Mouse (Mus musculus): Measurements from ENCODE around the gene Ssbp3. TPM values are rescaled to one million over a fixed set of nuclear protein-coding genes. Genes with fewer than 3 reads are reported as not detected.

The Ssbp3 gene
- polyA plus RNA-seq, 1 experiment = not detected

- under 1% methylated on average over 71 of the region's 73 CpGs for WGBS
- no peak for TF ChIP-seq CTCF (IDR thresholded peaks at IDR 0.05; ENCODE audit: insufficient read depth, low read depth, low read length)
- TF ChIP-seq POLR2A (IDR thresholded peaks at IDR 0.05; ENCODE audit: insufficient read depth, low read depth, low read length) = no peak
- Histone ChIP-seq H3K4me1 (ENCODE audit: control insufficient read depth, insufficient read depth, low read length) (peaks cover 44% of the 10 kb centered on the region), H3K27ac (ENCODE audit: insufficient read depth, low read depth, low read length) (0 out of 2 replicates have a peak overlapping the region, but pooled peaks have one; percentile 44), H3K4me3 (ENCODE audit: insufficient read depth, low read depth, low read length) (peak overlapping the region; percentile 99)
Measured at GRCm38 (mm10) chr4:106911951-106912688, 1.6 kb downstream of the Ssbp3 start.

- TF ChIP-seq CTCF (IDR thresholded peaks at IDR 0.05; ENCODE audit: insufficient read depth, low read depth, low read length) (no peak), POLR2A (IDR thresholded peaks at IDR 0.05; ENCODE audit: insufficient read depth, low read depth, low read length) (no peak)
- Histone ChIP-seq H3K27ac (ENCODE audit: insufficient read depth, low read depth, low read length) (no peak overlapping the region), H3K4me1 (ENCODE audit: control insufficient read depth, insufficient read depth, low read length) (peaks cover 40% of the 10 kb centered on the region), H3K4me3 (ENCODE audit: insufficient read depth, low read depth, low read length) (peak overlapping the region; percentile 99)
- 38% methylated on average over 6 of the region's 6 CpGs for WGBS
Measured at GRCm38 (mm10) chr4:106912689-106913041, 2.2 kb downstream of the Ssbp3 start.

- Histone ChIP-seq H3K27ac (ENCODE audit: insufficient read depth, low read depth, low read length) (no peak overlapping the region), H3K4me1 (ENCODE audit: control insufficient read depth, insufficient read depth, low read length) (peaks cover 35% of the 10 kb centered on the region), H3K4me3 (ENCODE audit: insufficient read depth, low read depth, low read length) (no peak overlapping the region)
- no peak for TF ChIP-seq CTCF (IDR thresholded peaks at IDR 0.05; ENCODE audit: insufficient read depth, low read depth, low read length)
- no peak for TF ChIP-seq POLR2A (IDR thresholded peaks at IDR 0.05; ENCODE audit: insufficient read depth, low read depth, low read length)
- 74% methylated on average over 9 of the region's 9 CpGs for WGBS
Measured at GRCm38 (mm10) chr4:106913411-106914049, 3.0 kb downstream of the Ssbp3 start.

- H3K27ac ChIP-seq (ENCODE audit: insufficient read depth, low read depth, low read length) = no peak overlapping the region
- H3K4me1 ChIP-seq (ENCODE audit: control insufficient read depth, insufficient read depth, low read length) = peaks cover 26% of the 10 kb centered on the region
- TF ChIP-seq CTCF (IDR thresholded peaks at IDR 0.05; ENCODE audit: insufficient read depth, low read depth, low read length) (no peak), POLR2A (IDR thresholded peaks at IDR 0.05; ENCODE audit: insufficient read depth, low read depth, low read length) (no peak)
- WGBS = 84% methylated on average over 8 of the region's 8 CpGs
- no peak overlapping the region for H3K4me3 ChIP-seq (ENCODE audit: insufficient read depth, low read depth, low read length)
Measured at GRCm38 (mm10) chr4:106915265-106915664, 4.8 kb downstream of the Ssbp3 start.

GRCm38 (mm10) chr4:106918263-106918662 is 7.8 kb downstream of the Ssbp3 start:
- TF ChIP-seq CTCF (IDR thresholded peaks at IDR 0.05; ENCODE audit: insufficient read depth, low read depth, low read length) (no peak), POLR2A (IDR thresholded peaks at IDR 0.05; ENCODE audit: insufficient read depth, low read depth, low read length) (no peak)
- Histone ChIP-seq H3K4me3 (ENCODE audit: insufficient read depth, low read depth, low read length) (no peak overlapping the region), H3K4me1 (ENCODE audit: control insufficient read depth, insufficient read depth, low read length) (peaks cover 23% of the 10 kb centered on the region), H3K27ac (ENCODE audit: insufficient read depth, low read depth, low read length) (no peak overlapping the region)
- 62% methylated on average over 1 of the region's 1 CpGs for WGBS

GRCm38 (mm10) chr4:106920119-106920518 is 9.6 kb downstream of the Ssbp3 start:
- 95% methylated on average over 4 of the region's 4 CpGs for WGBS

GRCm38 (mm10) chr4:106921375-106922336 is 11.2 kb downstream of the Ssbp3 start:
- Histone ChIP-seq H3K4me3 (ENCODE audit: insufficient read depth, low read depth, low read length) (no peak overlapping the region), H3K4me1 (ENCODE audit: control insufficient read depth, insufficient read depth, low read length) (peaks cover 10% of the 10 kb centered on the region; the same call in 1 of the 2 replicates), H3K27ac (ENCODE audit: insufficient read depth, low read depth, low read length) (0 out of 2 replicates have a peak overlapping the region, but pooled peaks have one; percentile 17)
- WGBS = 55% methylated on average over 9 of the region's 9 CpGs
- TF ChIP-seq POLR2A (IDR thresholded peaks at IDR 0.05; ENCODE audit: insufficient read depth, low read depth, low read length) (no peak), CTCF (IDR thresholded peaks at IDR 0.05; ENCODE audit: insufficient read depth, low read depth, low read length) (no peak)

More at GRCm38 (mm10) chr4:106920119-106920518, 9.6 kb downstream of the Ssbp3 start:
- Histone ChIP-seq H3K4me3 (ENCODE audit: insufficient read depth, low read depth, low read length) (no peak overlapping the region), H3K27ac (ENCODE audit: insufficient read depth, low read depth, low read length) (no peak overlapping the region), H3K4me1 (ENCODE audit: control insufficient read depth, insufficient read depth, low read length) (peaks cover 9% of the 10 kb centered on the region; the same call in 1 of the 2 replicates)
- TF ChIP-seq CTCF (IDR thresholded peaks at IDR 0.05; ENCODE audit: insufficient read depth, low read depth, low read length) (no peak), POLR2A (IDR thresholded peaks at IDR 0.05; ENCODE audit: insufficient read depth, low read depth, low read length) (no peak)

- 95% methylated on average over 3 of the region's 3 CpGs for WGBS
- Histone ChIP-seq H3K27ac (ENCODE audit: insufficient read depth, low read depth, low read length) (no peak overlapping the region), H3K4me3 (ENCODE audit: insufficient read depth, low read depth, low read length) (no peak overlapping the region), H3K4me1 (ENCODE audit: control insufficient read depth, insufficient read depth, low read length) (peaks cover 10% of the 10 kb centered on the region; the same call in 1 of the 2 replicates)
- no peak for TF ChIP-seq POLR2A (IDR thresholded peaks at IDR 0.05; ENCODE audit: insufficient read depth, low read depth, low read length)
- TF ChIP-seq CTCF (IDR thresholded peaks at IDR 0.05; ENCODE audit: insufficient read depth, low read depth, low read length) = no peak
Measured at GRCm38 (mm10) chr4:106922919-106923318, 12.4 kb downstream of the Ssbp3 start.
